Mouse (Mus musculus) layer of hippocampus, postnatal 25 days (tissue): Measurements from ENCODE around the gene Prr23a3. TPM values are rescaled to one million over a fixed set of nuclear protein-coding genes. Genes with fewer than 3 reads are reported as not detected.

Source experiments
- DNase-seq, 2 experiments: peaks; one replicate each; pipeline ENCODE4 v3.0.0; 2022; ENCODE audit warnings: mixed read lengths in 2 of 2, low spot score in 1 of 2; ENCODE audit errors: extremely low spot score in 1 of 2
- total RNA-seq, 2 experiments: library from RNA; stranded (reverse); gene quantifications; 2 replicates each; pipeline ENCODE4 v1.2.3; 2021

The Prr23a3 gene
- not detected for total RNA-seq

DNA sequence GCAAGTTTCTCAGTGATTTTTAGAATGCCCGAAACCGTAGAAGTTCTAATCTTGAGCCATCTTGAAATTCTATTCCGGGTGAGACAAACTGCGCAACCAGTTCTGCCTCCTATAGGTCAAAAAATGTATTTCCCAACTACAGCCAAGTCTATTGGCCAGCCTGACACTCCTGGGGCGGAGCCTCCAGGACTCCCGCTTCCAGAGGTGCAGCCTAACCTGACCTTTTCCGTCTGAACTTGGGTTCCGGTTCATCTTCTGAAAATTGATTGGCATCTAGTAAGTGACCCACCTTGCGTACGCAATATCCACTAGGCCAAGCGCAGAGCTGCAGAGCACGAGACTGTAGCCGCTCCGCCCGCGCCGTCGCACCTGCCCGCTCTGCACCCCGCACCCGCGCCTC, at the start of gene Prr23a3:
TSS of gene Prr23a3 (plus strand) at position 197 of the 400 bp plus-strand sequence.
- DNase-seq, result no peak

DNA sequence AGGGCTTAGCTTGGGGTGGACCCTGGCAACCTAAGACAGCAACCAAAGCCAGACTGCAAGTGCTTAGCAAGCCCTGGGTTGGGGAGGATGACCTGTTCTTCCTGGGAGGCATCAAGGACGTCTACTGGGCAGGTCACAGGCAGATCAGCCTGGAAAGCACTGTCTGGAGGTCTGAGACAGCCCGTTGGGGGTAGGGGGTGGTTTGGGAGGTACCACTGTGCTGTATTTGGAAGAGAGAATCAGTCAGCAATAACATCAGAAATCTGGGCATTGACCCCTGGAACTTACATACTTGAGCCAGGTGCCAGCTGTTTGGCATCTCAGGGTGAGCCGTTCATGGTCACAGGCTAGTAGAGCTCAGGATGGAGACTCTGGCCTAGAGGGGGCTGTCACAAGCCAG, 48.5 kb upstream of the Prr23a3 start:
- DNase-seq, result no peak

DNA sequence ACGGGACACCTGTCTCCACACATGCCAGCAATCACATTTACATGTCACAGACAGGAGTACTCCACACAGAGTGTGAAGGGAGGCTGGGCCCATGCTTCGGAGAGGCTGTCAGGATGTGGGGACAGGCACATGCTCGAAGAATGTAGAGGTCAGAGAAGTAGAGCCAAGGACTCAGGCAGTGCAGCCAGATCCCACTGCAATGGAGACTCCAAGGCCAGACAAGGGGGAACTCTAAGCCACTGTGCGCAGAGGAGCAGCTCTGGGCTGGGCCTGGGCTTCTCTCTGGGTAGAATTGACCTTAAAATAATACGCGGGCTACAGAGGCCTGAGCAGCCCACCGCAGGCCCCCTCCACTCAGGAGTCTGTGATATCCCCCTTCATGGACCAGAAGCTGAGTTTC, 47.0 kb upstream of the Prr23a3 start:
- DNase-seq, result no peak

DNA sequence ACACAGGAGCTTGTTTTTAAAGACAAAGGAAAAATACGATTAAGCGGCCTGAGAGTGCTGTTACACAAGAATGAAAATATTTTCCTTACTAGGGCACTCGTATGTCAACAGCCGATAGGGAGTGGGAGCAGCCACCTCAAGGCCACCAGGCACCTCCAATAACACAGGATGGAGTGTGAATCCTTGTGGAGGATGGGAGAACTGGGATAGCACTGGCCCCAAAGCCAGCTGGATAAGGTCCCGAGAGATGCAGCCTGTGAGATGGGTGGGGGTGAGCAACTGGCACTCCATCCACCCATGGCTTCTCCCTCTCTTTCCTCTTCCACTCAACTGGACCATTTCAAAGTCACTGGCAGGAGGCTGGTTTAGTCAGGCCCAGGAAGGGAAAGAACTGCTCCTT, 45.6 kb upstream of the Prr23a3 start:
- no peak for DNase-seq

DNA sequence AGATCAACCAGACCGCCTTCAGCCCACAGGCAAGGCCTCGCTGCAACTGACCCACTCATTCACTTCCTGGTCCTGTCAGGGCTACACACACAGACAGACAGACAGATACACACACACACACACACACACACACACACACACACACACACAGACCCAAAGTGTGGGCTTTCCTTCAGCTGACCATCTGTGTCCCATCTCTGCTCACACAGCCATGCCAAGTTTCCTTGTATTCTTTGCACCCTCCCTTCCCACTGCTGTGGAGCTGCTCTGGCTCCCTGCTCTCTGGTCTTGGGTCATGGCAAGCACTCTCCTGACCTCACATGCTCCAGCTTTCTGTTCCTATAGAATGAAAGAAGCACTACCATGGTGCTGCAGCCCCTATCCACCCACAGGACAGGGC, 45.1 kb upstream of the Prr23a3 start:
- no peak for DNase-seq

DNA sequence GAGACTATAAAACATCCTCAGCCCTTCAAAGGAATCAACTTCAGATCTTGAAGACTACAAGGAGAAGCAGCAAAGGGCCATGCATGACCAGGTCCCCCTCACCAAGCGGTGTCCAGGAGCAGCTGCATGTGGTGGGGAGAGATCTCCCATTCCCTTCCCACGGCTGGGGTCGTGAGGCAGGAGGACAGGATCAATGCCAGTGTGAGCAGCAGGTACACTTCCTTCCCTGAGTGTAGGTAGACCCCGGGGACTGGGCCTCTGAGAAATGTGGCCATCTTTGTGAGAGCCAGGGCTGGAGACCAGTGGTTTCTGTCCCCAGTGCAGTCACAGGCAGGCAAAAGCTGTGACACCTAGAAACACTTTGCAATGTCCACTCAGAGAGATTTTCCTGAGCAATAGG, 44.1 kb upstream of the Prr23a3 start:
- DNase-seq, result no peak

DNA sequence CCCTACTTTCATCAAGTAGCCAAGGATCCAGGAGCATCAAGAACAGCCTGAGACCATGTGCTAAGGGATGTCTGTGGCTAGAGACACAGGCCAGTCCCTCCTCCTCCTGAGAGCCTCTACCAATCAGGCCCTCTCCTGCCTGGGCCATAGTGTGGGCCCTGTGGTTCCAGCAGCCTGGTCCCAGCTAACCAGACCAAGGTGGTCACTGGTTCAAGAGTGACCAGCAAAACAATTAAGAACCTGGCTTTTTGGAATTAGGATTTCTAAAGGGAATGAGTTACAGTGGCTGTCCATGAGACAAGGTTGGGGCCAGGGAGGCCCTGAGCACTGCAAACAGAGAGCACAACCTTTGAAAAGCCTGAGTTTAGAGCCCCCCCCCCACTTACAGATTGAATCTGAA, 43.5 kb upstream of the Prr23a3 start:
- DNase-seq, result no peak

DNA sequence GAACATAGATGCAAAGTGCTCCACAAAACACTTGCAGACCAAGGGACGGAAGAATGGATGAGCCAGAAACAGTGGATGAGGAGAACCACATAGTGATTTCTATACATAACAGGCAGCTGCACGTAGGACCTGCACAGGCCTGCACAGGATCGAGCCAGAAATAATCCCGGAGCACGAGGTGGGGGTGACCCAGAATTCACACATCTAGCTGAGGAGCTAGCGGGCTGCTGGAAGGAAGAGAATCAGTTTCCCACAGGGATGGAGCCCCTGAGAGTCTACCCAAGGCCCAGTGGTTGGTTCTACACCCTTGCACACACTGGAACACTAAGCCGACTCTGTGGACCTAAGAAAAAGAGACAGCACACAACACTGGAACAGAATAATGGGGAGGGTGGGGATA, 40.8 kb upstream of the Prr23a3 start:
- DNase-seq, result no peak

DNA sequence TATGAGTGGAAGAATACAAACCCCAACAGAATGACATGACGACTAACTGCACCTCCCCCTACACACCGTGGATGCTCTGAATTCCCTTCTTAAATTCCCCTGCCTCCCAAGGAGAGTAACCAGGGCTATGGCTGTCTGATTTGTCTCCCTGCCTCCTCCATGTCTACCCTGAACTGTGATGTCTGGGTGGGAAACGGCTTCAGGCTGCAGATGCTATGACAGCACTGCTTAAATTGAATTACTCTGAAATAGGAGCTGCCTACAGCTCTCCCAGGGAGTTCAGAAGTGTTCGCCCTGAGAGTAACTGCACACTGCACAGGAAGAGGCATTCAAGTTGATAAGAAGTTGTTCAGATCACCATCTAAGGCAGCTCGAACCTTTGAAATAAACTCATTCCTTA, 35.1 kb upstream of the Prr23a3 start:
- no peak for DNase-seq

DNA sequence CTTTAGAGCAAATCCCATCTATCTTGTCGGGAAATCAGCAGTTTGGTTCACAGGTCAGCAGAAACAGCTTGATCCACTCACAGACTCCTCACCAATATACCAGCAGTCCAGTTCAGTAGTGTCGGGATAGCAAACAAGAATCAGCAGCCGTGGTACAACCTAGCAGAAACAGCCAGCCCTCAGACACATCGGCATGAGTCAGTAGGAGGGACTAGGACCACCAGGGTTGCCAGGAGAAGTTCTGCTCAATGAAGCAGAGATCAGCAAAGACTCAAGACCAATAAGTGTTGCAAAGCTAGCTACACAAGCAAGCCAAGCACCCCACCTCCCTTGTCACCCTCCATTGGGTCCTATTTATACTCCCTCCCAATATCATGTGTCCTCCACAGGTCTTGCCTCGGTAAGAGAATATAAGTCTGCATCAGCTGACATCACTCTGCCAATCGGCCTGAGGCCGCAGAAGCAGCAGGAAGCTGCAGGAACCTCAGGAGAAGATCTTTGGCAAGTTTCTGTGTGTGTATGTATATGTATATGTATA, 27.0 kb upstream of the Prr23a3 start:
- DNase-seq, result no peak

DNA sequence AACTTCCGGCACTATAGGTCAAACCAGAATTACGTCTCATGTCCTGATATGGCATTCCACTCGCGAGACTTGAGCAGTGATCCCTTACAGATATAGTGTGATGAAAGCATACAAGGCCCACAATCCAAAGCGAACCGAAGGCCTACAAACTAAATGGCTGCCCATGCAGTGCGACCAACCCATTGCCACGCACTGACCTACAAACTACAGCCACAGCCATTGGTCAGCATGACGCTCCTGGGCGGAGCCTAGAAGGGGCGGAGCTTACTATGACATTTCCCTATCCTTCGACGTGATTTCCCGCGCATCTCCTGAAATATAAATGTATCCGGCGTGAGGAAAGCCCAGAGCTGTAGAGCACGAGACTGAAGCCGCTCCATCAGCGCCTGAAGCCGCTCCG, 22.4 kb upstream of the Prr23a3 start, which contains the start of gene Prr23a1:
TSS of gene Prr23a1 (plus strand) at position 387 of the 400 bp plus-strand sequence.
- no peak for DNase-seq

DNA sequence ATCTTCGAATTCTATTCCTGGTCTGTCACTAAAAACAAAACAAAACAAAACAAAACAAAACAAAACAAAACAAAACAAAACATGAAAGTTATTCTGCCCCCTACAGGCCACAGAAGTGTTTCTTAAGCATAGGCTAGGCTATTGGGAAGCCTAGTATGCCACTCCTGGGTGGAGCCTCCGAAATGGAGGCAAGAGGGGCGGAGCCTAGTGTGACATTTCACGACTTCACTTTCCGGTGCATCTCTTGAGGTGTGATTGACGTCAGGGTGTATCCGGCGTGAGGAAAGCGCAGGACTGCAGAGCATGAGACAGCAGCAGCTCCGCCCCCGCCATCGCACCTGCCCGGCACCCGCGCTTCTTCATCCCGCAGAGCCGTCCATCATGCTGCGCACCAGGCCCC, 8.4 kb upstream of the Prr23a3 start, which contains the start of gene Prr23a2:
TSS of gene Prr23a2 (plus strand) at position 285 of the 400 bp plus-strand sequence.
- DNase-seq, result no peak

DNA sequence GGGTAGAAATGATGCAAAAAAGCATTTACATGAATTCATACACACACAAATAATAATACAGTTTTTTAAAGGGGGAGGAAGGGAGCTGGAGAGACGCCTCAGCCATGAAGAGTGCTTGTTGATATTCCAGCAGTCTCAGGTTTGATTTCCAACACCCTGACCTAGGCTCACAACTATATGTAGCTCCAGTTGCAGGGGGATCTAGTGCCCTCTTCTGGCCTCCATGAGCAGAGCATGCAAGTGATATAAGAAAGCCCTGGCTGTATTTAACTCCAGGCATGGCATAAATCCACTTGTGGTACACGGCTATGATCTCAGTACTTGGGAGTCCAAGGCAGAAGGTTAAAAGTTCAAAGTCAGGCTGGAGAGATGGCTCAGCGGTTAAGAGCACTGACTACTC, 1.1 kb upstream of the Prr23a3 start:
- no peak for DNase-seq

DNA sequence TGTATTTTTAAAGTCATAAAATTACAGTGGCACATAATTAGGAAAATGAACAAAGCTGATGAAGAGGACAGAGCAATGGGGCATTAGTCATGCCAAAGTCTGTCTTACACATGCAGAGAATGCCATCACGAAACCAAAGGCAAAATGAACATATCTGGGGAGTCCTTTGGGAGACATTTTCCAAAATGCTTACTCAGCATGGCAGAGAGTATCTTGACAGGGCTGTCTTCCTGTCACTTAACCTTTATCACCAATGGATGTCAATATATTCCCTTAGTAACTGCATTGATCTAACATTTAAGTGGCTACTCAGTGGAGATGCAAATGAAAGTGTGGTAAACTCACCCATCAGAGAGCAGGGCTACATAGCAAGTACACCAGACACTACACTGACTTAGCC, 36.9 kb downstream of the Prr23a3 start:
- no peak for DNase-seq

DNA sequence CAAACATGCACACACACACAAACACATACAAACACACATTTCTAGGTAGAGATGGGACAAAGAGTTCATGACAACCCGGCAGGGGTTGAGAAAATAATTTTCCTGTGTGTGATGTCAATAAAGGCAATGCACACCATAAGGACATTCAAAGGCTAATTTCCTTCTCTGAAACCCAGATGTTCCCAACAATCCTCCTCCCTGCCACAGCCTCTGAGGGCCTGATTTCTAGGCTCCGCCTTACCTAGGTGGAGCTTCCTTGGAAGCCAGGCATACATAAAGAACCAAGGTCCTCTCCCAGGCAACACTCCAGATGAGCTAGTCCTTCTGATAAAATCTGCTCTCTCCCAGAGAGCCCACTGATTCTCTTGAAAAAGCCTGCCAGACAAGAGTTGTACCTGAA, 38.3 kb downstream of the Prr23a3 start, which contains the start of gene 7420426K07Rik:
TSS of gene 7420426K07Rik (plus strand) at position 301 of the 400 bp plus-strand sequence.
- no peak for DNase-seq

Other genes starting within 250 kb of the Prr23a3 start
- not detected for gene Prr23a1, start 22.3 kb upstream of the Prr23a3 start, total RNA-seq
- gene Prr23a2, start 8.3 kb upstream of the Prr23a3 start, total RNA-seq, result not detected
- not detected for gene 7420426K07Rik, start 38.4 kb downstream of the Prr23a3 start, total RNA-seq
- gene Foxl2, start 90.5 kb downstream of the Prr23a3 start, total RNA-seq, result under 1 TPM; 0.81 to 0.82 TPM
- gene Faim, start 121.6 kb downstream of the Prr23a3 start, total RNA-seq, result 10 to 100 TPM; 55.0 to 60.5 TPM
- under 1 TPM in 1 of 2 experiments, not detected in 1; 0.40 TPM for gene Gm1123, start 170.9 kb downstream of the Prr23a3 start, total RNA-seq